Mouse (Mus musculus): ENCODE data around the gene Smu1. TPM values are rescaled to one million over a fixed set of nuclear protein-coding genes. Genes with fewer than 3 reads are reported as not detected.

The Smu1 gene
- polyA plus RNA-seq, 1 experiment from 2014 or later: 139 TPM

GRCm38 (mm10) chr4:40776416-40776815 is 18.7 kb upstream of the Smu1 start:
- no peaks in the 10 kb centered on the region for H3K9me3 ChIP-seq (ENCODE audit: control insufficient read depth, low read length)
- H3K27ac ChIP-seq (ENCODE audit: low read length): no peak overlapping the region
- no peak overlapping the region for H3K9ac ChIP-seq (ENCODE audit: low read length)
- H3K36me3 ChIP-seq (ENCODE audit: control insufficient read depth, insufficient read depth, low read length): no peaks in the 10 kb centered on the region
- H3K4me1 ChIP-seq (replicated peaks; ENCODE audit: control insufficient read depth, insufficient read depth, low read length): peaks cover 16% of the 10 kb centered on the region
- H3K4me3 ChIP-seq (ENCODE audit: low read length): no peak overlapping the region
- ATAC-seq (ENCODE audit: low read depth): no peak
- no peak overlapping the region for H3K4me2 ChIP-seq (ENCODE audit: low read depth, low read length)
- no peaks in the 10 kb centered on the region for H3K27me3 ChIP-seq (ENCODE audit: control insufficient read depth, insufficient read depth, low read depth, low read length)
- 65% methylated on average over 4 of the region's 4 CpGs for WGBS

- H3K4me1 ChIP-seq (replicated peaks; ENCODE audit: control insufficient read depth, insufficient read depth, low read length): peaks cover 16% of the 10 kb centered on the region
- H3K4me3 ChIP-seq (ENCODE audit: low read length): peak overlapping the region; percentile 25
- peak overlapping the region; percentile 57 for H3K9ac ChIP-seq (ENCODE audit: low read length)
- H3K36me3 ChIP-seq (ENCODE audit: control insufficient read depth, insufficient read depth, low read length): no peaks in the 10 kb centered on the region
- peak; percentile 58 for ATAC-seq (ENCODE audit: low read depth)
- H3K9me3 ChIP-seq (ENCODE audit: control insufficient read depth, low read length): no peaks in the 10 kb centered on the region
- H3K4me2 ChIP-seq (ENCODE audit: low read depth, low read length): peak overlapping the region; percentile 56
- WGBS: 13% methylated on average over 12 of the region's 12 CpGs
- H3K27me3 ChIP-seq (ENCODE audit: control insufficient read depth, insufficient read depth, low read depth, low read length): no peaks in the 10 kb centered on the region
- peak overlapping the region; percentile 61; the same call in 1 of the 2 replicates for H3K27ac ChIP-seq (ENCODE audit: low read length)
Observed at GRCm38 (mm10) chr4:40774279-40775259, 16.8 kb upstream of the Smu1 start.

- ATAC-seq (ENCODE audit: low read depth): no peak
- Histone ChIP-seq H3K27ac (ENCODE audit: low read length) (no peak overlapping the region), H3K4me1 (replicated peaks; ENCODE audit: control insufficient read depth, insufficient read depth, low read length) (peaks cover 2% of the 10 kb centered on the region; the same call in 1 of the 2 replicates), H3K36me3 (ENCODE audit: control insufficient read depth, insufficient read depth, low read length) (peaks cover 5% of the 10 kb centered on the region; the same call in 1 of the 2 replicates), H3K27me3 (ENCODE audit: control insufficient read depth, insufficient read depth, low read depth, low read length) (no peaks in the 10 kb centered on the region), H3K9ac (ENCODE audit: low read length) (no peak overlapping the region), H3K9me3 (ENCODE audit: control insufficient read depth, low read length) (no peaks in the 10 kb centered on the region), H3K4me2 (ENCODE audit: low read depth, low read length) (no peak overlapping the region), H3K4me3 (ENCODE audit: low read length) (no peak overlapping the region)
- WGBS: 37% methylated on average over 5 of the region's 5 CpGs
Observed at GRCm38 (mm10) chr4:40759876-40760275, 2.2 kb upstream of the Smu1 start.

GRCm38 (mm10) chr4:40757157-40757779 is 455 bp downstream of the Smu1 start:
- Histone ChIP-seq H3K27ac (ENCODE audit: low read length) (0 out of 2 replicates have a peak overlapping the region, but pooled peaks have one; percentile 23), H3K36me3 (ENCODE audit: control insufficient read depth, insufficient read depth, low read length) (peaks cover 20% of the 10 kb centered on the region), H3K4me1 (replicated peaks; ENCODE audit: control insufficient read depth, insufficient read depth, low read length) (peaks cover 2% of the 10 kb centered on the region; the same call in 1 of the 2 replicates), H3K27me3 (ENCODE audit: control insufficient read depth, insufficient read depth, low read depth, low read length) (no peaks in the 10 kb centered on the region), H3K9me3 (ENCODE audit: control insufficient read depth, low read length) (no peaks in the 10 kb centered on the region), H3K4me2 (ENCODE audit: low read depth, low read length) (peak overlapping the region; percentile 62), H3K4me3 (ENCODE audit: low read length) (peak overlapping the region; percentile 67), H3K9ac (ENCODE audit: low read length) (peak overlapping the region; percentile 79)
- WGBS: under 1% methylated on average over 39 of the region's 39 CpGs
- peak; percentile 77 for ATAC-seq (ENCODE audit: low read depth)

GRCm38 (mm10) chr4:40735351-40735750 is 22.4 kb downstream of the Smu1 start:
- WGBS: 46% methylated on average over 1 of the region's 1 CpGs
- H3K9me3 ChIP-seq (ENCODE audit: control insufficient read depth, low read length): no peaks in the 10 kb centered on the region
- H3K27me3 ChIP-seq (ENCODE audit: control insufficient read depth, insufficient read depth, low read depth, low read length): no peaks in the 10 kb centered on the region
- no peak overlapping the region for H3K4me2 ChIP-seq (ENCODE audit: low read depth, low read length)
- peaks cover 37% of the 10 kb centered on the region for H3K36me3 ChIP-seq (ENCODE audit: control insufficient read depth, insufficient read depth, low read length)
- no peak overlapping the region for H3K27ac ChIP-seq (ENCODE audit: low read length)
- H3K4me1 ChIP-seq (replicated peaks; ENCODE audit: control insufficient read depth, insufficient read depth, low read length): no peaks in the 10 kb centered on the region
- no peak overlapping the region for H3K4me3 ChIP-seq (ENCODE audit: low read length)
- H3K9ac ChIP-seq (ENCODE audit: low read length): no peak overlapping the region
- ATAC-seq (ENCODE audit: low read depth): no peak

GRCm38 (mm10) chr4:40731262-40731661 is 26.5 kb downstream of the Smu1 start:
- Histone ChIP-seq H3K4me2 (ENCODE audit: low read depth, low read length) (no peak overlapping the region), H3K36me3 (ENCODE audit: control insufficient read depth, insufficient read depth, low read length) (peaks cover 52% of the 10 kb centered on the region), H3K4me1 (replicated peaks; ENCODE audit: control insufficient read depth, insufficient read depth, low read length) (0 out of 2 replicates have a peak, but pooled peaks cover 2% of the 10 kb centered on the region), H3K27ac (ENCODE audit: low read length) (no peak overlapping the region), H3K4me3 (ENCODE audit: low read length) (no peak overlapping the region), H3K9ac (ENCODE audit: low read length) (no peak overlapping the region), H3K9me3 (ENCODE audit: control insufficient read depth, low read length) (no peaks in the 10 kb centered on the region), H3K27me3 (ENCODE audit: control insufficient read depth, insufficient read depth, low read depth, low read length) (no peaks in the 10 kb centered on the region)
- no peak for ATAC-seq (ENCODE audit: low read depth)

GRCm38 (mm10) chr4:40727247-40727646 is 30.5 kb downstream of the Smu1 start:
- Histone ChIP-seq H3K9me3 (ENCODE audit: control insufficient read depth, low read length) (no peaks in the 10 kb centered on the region), H3K4me3 (ENCODE audit: low read length) (no peak overlapping the region), H3K4me2 (ENCODE audit: low read depth, low read length) (no peak overlapping the region), H3K27me3 (ENCODE audit: control insufficient read depth, insufficient read depth, low read depth, low read length) (no peaks in the 10 kb centered on the region), H3K36me3 (ENCODE audit: control insufficient read depth, insufficient read depth, low read length) (peaks cover 41% of the 10 kb centered on the region), H3K4me1 (replicated peaks; ENCODE audit: control insufficient read depth, insufficient read depth, low read length) (peaks cover 15% of the 10 kb centered on the region), H3K27ac (ENCODE audit: low read length) (no peak overlapping the region), H3K9ac (ENCODE audit: low read length) (no peak overlapping the region)
- WGBS: 69% methylated on average over 1 of the region's 1 CpGs
- ATAC-seq (ENCODE audit: low read depth): no peak

- peaks cover 31% of the 10 kb centered on the region for H3K36me3 ChIP-seq (ENCODE audit: control insufficient read depth, insufficient read depth, low read length)
- no peak for ATAC-seq (ENCODE audit: low read depth)
- H3K4me2 ChIP-seq (ENCODE audit: low read depth, low read length): no peak overlapping the region
- H3K9me3 ChIP-seq (ENCODE audit: control insufficient read depth, low read length): no peaks in the 10 kb centered on the region
- H3K4me1 ChIP-seq (replicated peaks; ENCODE audit: control insufficient read depth, insufficient read depth, low read length): peaks cover 24% of the 10 kb centered on the region
- no peak overlapping the region for H3K4me3 ChIP-seq (ENCODE audit: low read length)
- no peaks in the 10 kb centered on the region for H3K27me3 ChIP-seq (ENCODE audit: control insufficient read depth, insufficient read depth, low read depth, low read length)
- H3K27ac ChIP-seq (ENCODE audit: low read length): no peak overlapping the region
- no peak overlapping the region for H3K9ac ChIP-seq (ENCODE audit: low read length)
Observed at GRCm38 (mm10) chr4:40725554-40725953, 32.2 kb downstream of the Smu1 start.

- Histone ChIP-seq H3K36me3 (ENCODE audit: control insufficient read depth, insufficient read depth, low read length) (peaks cover 28% of the 10 kb centered on the region), H3K4me3 (ENCODE audit: low read length) (peak overlapping the region; percentile 28; the same call in 1 of the 2 replicates), H3K27ac (ENCODE audit: low read length) (no peak overlapping the region), H3K4me2 (ENCODE audit: low read depth, low read length) (peak overlapping the region; percentile 88), H3K9ac (ENCODE audit: low read length) (no peak overlapping the region), H3K4me1 (replicated peaks; ENCODE audit: control insufficient read depth, insufficient read depth, low read length) (peaks cover 24% of the 10 kb centered on the region), H3K27me3 (ENCODE audit: control insufficient read depth, insufficient read depth, low read depth, low read length) (no peaks in the 10 kb centered on the region), H3K9me3 (ENCODE audit: control insufficient read depth, low read length) (no peaks in the 10 kb centered on the region)
- no peak for ATAC-seq (ENCODE audit: low read depth)
- WGBS: 79% methylated on average over 7 of the region's 7 CpGs
Observed at GRCm38 (mm10) chr4:40725141-40725540, 32.6 kb downstream of the Smu1 start.

All from lung, embryonic 16.5 days (tissue).